Comparison of ENCODE assay signal across 25 mouse cellular contexts in the genomic region with DNA sequence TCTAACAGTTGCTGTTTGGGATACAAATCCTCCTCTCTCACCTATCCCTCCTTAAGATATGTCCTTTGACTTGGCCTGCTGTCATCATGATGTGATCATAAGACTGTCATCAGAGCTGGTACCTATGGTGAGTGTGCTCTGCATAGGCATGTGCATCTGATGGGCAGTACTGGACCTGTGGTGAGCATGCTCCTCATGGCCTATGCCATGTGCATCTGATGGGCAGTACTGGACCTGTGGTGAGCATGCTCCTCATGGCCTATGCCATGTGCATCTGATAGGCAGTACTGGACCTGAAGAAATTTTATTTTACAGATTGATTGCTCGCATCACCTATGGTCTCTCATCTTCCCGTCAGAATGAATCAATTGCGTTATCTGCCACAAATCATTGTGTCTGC.
A peak's percentile ranks its signal among the peaks of the same experiment; 100 is the strongest.
DNase-seq lines count a peak whose midpoint lies in the region; ATAC-seq and TF ChIP-seq lines count a peak whose summit lies in the region.
"Had no signal": no experiment of that assay in that cellular context is flagged by ENCODE, and none has a peak within 500 bp of the region (broad histone marks: within the 10 kb centered on the region; RNA-seq: fewer than 3 reads in every experiment).

No protein-coding gene starts in this region.

- H3K4me2 ChIP-seq in embryonic facial prominence, embryonic 11.5 days (ENCODE audit: low read depth, low read length), result no peak overlapping the region
- no peak overlapping the region for H3K4me2 ChIP-seq in hindbrain, embryonic 11.5 days (replicated peaks; ENCODE audit: low read depth, low read length)
- no peak overlapping the region for H3K4me2 ChIP-seq in hindbrain, postnatal 0 days (ENCODE audit: low read depth, low read length)
- no peak overlapping the region for H3K4me2 ChIP-seq in midbrain, embryonic 11.5 days
- no peak overlapping the region for H3K4me2 ChIP-seq in neural tube, embryonic 13.5 days
- H3K4me2 ChIP-seq in liver, postnatal 0 days (ENCODE audit: low read depth, low read length), result no peak overlapping the region
- H3K4me2 ChIP-seq: embryonic facial prominence, embryonic 15.5 days; heart, embryonic 13.5 days; liver, embryonic 15.5 days had no signal

- H3K4me3 ChIP-seq in embryonic facial prominence, embryonic 11.5 days (ENCODE audit: low read depth, low read length), result no peak overlapping the region
- H3K4me3 ChIP-seq in embryonic facial prominence, embryonic 10.5 days, result no peak overlapping the region
- H3K4me3 ChIP-seq in hindbrain, embryonic 11.5 days (ENCODE audit: low read depth, low read length), result no peak overlapping the region
- H3K4me3 ChIP-seq in hindbrain, postnatal 0 days (ENCODE audit: low read length), result no peak overlapping the region
- H3K4me3 ChIP-seq in midbrain, embryonic 11.5 days (ENCODE audit: low read depth, low read length), result no peak overlapping the region
- H3K4me3 ChIP-seq in midbrain, embryonic 10.5 days, result no peak overlapping the region
- no peak overlapping the region for H3K4me3 ChIP-seq in neural tube, embryonic 13.5 days
- H3K4me3 ChIP-seq in liver, postnatal 0 days (ENCODE audit: low read depth, low read length), result no peak overlapping the region
- H3K4me3 ChIP-seq: embryonic facial prominence, embryonic 15.5 days; heart, embryonic 13.5 days; left cerebral cortex, adult 2 months; liver, embryonic 15.5 days; myocyte had no signal

- no peak overlapping the region for H3K9ac ChIP-seq in embryonic facial prominence, embryonic 11.5 days (replicated peaks; ENCODE audit: low read length)
- H3K9ac ChIP-seq in hindbrain, embryonic 11.5 days (ENCODE audit: low read depth, low read length), result no peak overlapping the region
- H3K9ac ChIP-seq in hindbrain, postnatal 0 days (replicated peaks; ENCODE audit: low read length), result no peak overlapping the region
- no peak overlapping the region for H3K9ac ChIP-seq in midbrain, embryonic 11.5 days (ENCODE audit: low read length)
- H3K9ac ChIP-seq in neural tube, embryonic 13.5 days, result no peak overlapping the region
- no peak overlapping the region for H3K9ac ChIP-seq in liver, postnatal 0 days (replicated peaks)
- H3K9ac ChIP-seq: embryonic facial prominence, embryonic 15.5 days; heart, embryonic 13.5 days; liver, embryonic 15.5 days had no signal

- ATAC-seq in embryonic facial prominence, embryonic 11.5 days (replicated peaks; ENCODE audit: insufficient number of reproducible peaks, low FRiP score, low TSS enrichment, low read depth), result 0 out of 2 replicates have a peak, but pooled peaks have one; percentile 62
- peak; percentile 47; the same call in 1 of the 2 replicates for ATAC-seq in hindbrain, embryonic 11.5 days (ENCODE audit: low FRiP score)
- no peak for ATAC-seq in hindbrain, postnatal 0 days
- peak; percentile 62; the same call in 1 of the 2 replicates for ATAC-seq in midbrain, embryonic 11.5 days (ENCODE audit: low FRiP score)
- ATAC-seq in neural tube, embryonic 13.5 days (ENCODE audit: low read depth), result peak; percentile 63
- ATAC-seq in liver, postnatal 0 days, result no peak

- no peaks in the 10 kb centered on the region for H3K4me1 ChIP-seq in embryonic facial prominence, embryonic 11.5 days (ENCODE audit: control insufficient read depth, insufficient read depth, low read length)
- H3K4me1 ChIP-seq in embryonic facial prominence, embryonic 10.5 days, result peaks cover 7% of the 10 kb centered on the region; the same call in 1 of the 2 replicates
- H3K4me1 ChIP-seq in hindbrain, embryonic 11.5 days (replicated peaks; ENCODE audit: control insufficient read depth, insufficient read depth, low read length), result no peaks in the 10 kb centered on the region
- no peaks in the 10 kb centered on the region for H3K4me1 ChIP-seq in hindbrain, postnatal 0 days (ENCODE audit: insufficient read depth, low read length)
- peaks cover 5% of the 10 kb centered on the region; the same call in 1 of the 2 replicates for H3K4me1 ChIP-seq in midbrain, embryonic 11.5 days (ENCODE audit: control insufficient read depth, insufficient read depth, low read length)
- H3K4me1 ChIP-seq in midbrain, embryonic 10.5 days, result peaks cover 15% of the 10 kb centered on the region
- H3K4me1 ChIP-seq in neural tube, embryonic 13.5 days (replicated peaks), result no peaks in the 10 kb centered on the region
- H3K4me1 ChIP-seq in liver, postnatal 0 days (ENCODE audit: insufficient read depth), result no peaks in the 10 kb centered on the region
- H3K4me1 ChIP-seq: embryonic facial prominence, embryonic 15.5 days; heart, embryonic 13.5 days; liver, embryonic 15.5 days had no signal

- no peaks in the 10 kb centered on the region for H3K9me3 ChIP-seq in embryonic facial prominence, embryonic 11.5 days (replicated peaks; ENCODE audit: control insufficient read depth, low read length)
- no peaks in the 10 kb centered on the region for H3K9me3 ChIP-seq in embryonic facial prominence, embryonic 10.5 days
- no peaks in the 10 kb centered on the region for H3K9me3 ChIP-seq in hindbrain, embryonic 11.5 days (ENCODE audit: control insufficient read depth, low read length)
- no peaks in the 10 kb centered on the region for H3K9me3 ChIP-seq in hindbrain, postnatal 0 days (ENCODE audit: low read length)
- no peaks in the 10 kb centered on the region for H3K9me3 ChIP-seq in midbrain, embryonic 11.5 days (ENCODE audit: control insufficient read depth, low read length)
- peaks cover 4% of the 10 kb centered on the region; the same call in 1 of the 2 replicates for H3K9me3 ChIP-seq in midbrain, embryonic 10.5 days (replicated peaks)
- no peaks in the 10 kb centered on the region for H3K9me3 ChIP-seq in neural tube, embryonic 13.5 days
- no peaks in the 10 kb centered on the region for H3K9me3 ChIP-seq in liver, postnatal 0 days (ENCODE audit: low read length)
- H3K9me3 ChIP-seq: embryonic facial prominence, embryonic 15.5 days; heart, embryonic 13.5 days; liver, embryonic 15.5 days had no signal

- no peaks in the 10 kb centered on the region for H3K27me3 ChIP-seq in embryonic facial prominence, embryonic 11.5 days (ENCODE audit: control insufficient read depth, insufficient read depth, low read length)
- H3K27me3 ChIP-seq in embryonic facial prominence, embryonic 10.5 days (replicated peaks; ENCODE audit: low read depth, poor library complexity, severe bottlenecking), result no peaks in the 10 kb centered on the region
- H3K27me3 ChIP-seq in hindbrain, embryonic 11.5 days (ENCODE audit: control insufficient read depth, insufficient read depth, low read length), result no peaks in the 10 kb centered on the region
- no peaks in the 10 kb centered on the region for H3K27me3 ChIP-seq in hindbrain, postnatal 0 days (ENCODE audit: insufficient read depth, low read length)
- H3K27me3 ChIP-seq in midbrain, embryonic 11.5 days (ENCODE audit: control insufficient read depth, insufficient read depth, low read length), result no peaks in the 10 kb centered on the region
- H3K27me3 ChIP-seq in midbrain, embryonic 10.5 days (ENCODE audit: low read depth, poor library complexity, severe bottlenecking), result no peaks in the 10 kb centered on the region
- no peaks in the 10 kb centered on the region for H3K27me3 ChIP-seq in neural tube, embryonic 13.5 days
- no peaks in the 10 kb centered on the region for H3K27me3 ChIP-seq in liver, postnatal 0 days (ENCODE audit: insufficient read depth, low read length)
- H3K27me3 ChIP-seq: embryonic facial prominence, embryonic 15.5 days; heart, embryonic 13.5 days; liver, embryonic 15.5 days had no signal

- 91% methylated on average over 3 of the region's 3 CpGs for WGBS in embryonic facial prominence, embryonic 11.5 days
- WGBS in embryonic facial prominence, embryonic 10.5 days, result 92% methylated on average over 3 of the region's 3 CpGs
- WGBS in hindbrain, embryonic 11.5 days, result 89% methylated on average over 3 of the region's 3 CpGs
- WGBS in hindbrain, postnatal 0 days, result 88% methylated on average over 3 of the region's 3 CpGs
- WGBS in midbrain, embryonic 11.5 days, result 95% methylated on average over 3 of the region's 3 CpGs
- WGBS in midbrain, embryonic 10.5 days, result 91% methylated on average over 3 of the region's 3 CpGs
- WGBS in neural tube, embryonic 13.5 days, result 76% methylated on average over 3 of the region's 3 CpGs
- 79% methylated on average over 3 of the region's 3 CpGs for WGBS in liver, postnatal 0 days (ENCODE audit: insufficient replicate concordance)

- no peaks in the 10 kb centered on the region for H3K36me3 ChIP-seq in embryonic facial prominence, embryonic 11.5 days (replicated peaks; ENCODE audit: control insufficient read depth, insufficient read depth, low read depth, low read length)
- H3K36me3 ChIP-seq in embryonic facial prominence, embryonic 10.5 days (replicated peaks), result no peaks in the 10 kb centered on the region
- H3K36me3 ChIP-seq in hindbrain, embryonic 11.5 days (ENCODE audit: control insufficient read depth, insufficient read depth, low read length), result no peaks in the 10 kb centered on the region
- H3K36me3 ChIP-seq in hindbrain, postnatal 0 days (ENCODE audit: insufficient read depth, low read length), result no peaks in the 10 kb centered on the region
- H3K36me3 ChIP-seq in midbrain, embryonic 11.5 days (ENCODE audit: control insufficient read depth, insufficient read depth, low read length), result no peaks in the 10 kb centered on the region
- H3K36me3 ChIP-seq in midbrain, embryonic 10.5 days, result no peaks in the 10 kb centered on the region
- no peaks in the 10 kb centered on the region for H3K36me3 ChIP-seq in neural tube, embryonic 13.5 days
- H3K36me3 ChIP-seq in liver, postnatal 0 days (replicated peaks; ENCODE audit: insufficient read depth, low read length), result no peaks in the 10 kb centered on the region
- H3K36me3 ChIP-seq: embryonic facial prominence, embryonic 15.5 days; heart, embryonic 13.5 days; liver, embryonic 15.5 days had no signal

- no peak overlapping the region for H3K27ac ChIP-seq in embryonic facial prominence, embryonic 11.5 days (replicated peaks; ENCODE audit: low read depth, low read length)
- H3K27ac ChIP-seq in embryonic facial prominence, embryonic 10.5 days (replicated peaks), result no peak overlapping the region
- no peak overlapping the region for H3K27ac ChIP-seq in hindbrain, embryonic 11.5 days (ENCODE audit: low read depth, low read length)
- H3K27ac ChIP-seq in hindbrain, postnatal 0 days, result no peak overlapping the region
- no peak overlapping the region for H3K27ac ChIP-seq in midbrain, embryonic 11.5 days (ENCODE audit: low read depth, low read length)
- H3K27ac ChIP-seq in midbrain, embryonic 10.5 days (replicated peaks), result no peak overlapping the region
- H3K27ac ChIP-seq in neural tube, embryonic 13.5 days (replicated peaks), result peak overlapping the region; percentile 29
- H3K27ac ChIP-seq in liver, postnatal 0 days (ENCODE audit: low read depth), result no peak overlapping the region
- H3K27ac ChIP-seq: embryonic facial prominence, embryonic 15.5 days; heart, embryonic 13.5 days; left cerebral cortex, adult 2 months; liver, embryonic 15.5 days had no signal

- TF ChIP-seq CTCF in hindbrain, postnatal 0 days (IDR thresholded peaks at IDR 0.05; ENCODE audit: low read depth), result no peak
- no peak for TF ChIP-seq CTCF in liver, postnatal 0 days (IDR thresholded peaks at IDR 0.05; ENCODE audit: low read depth)

- no peak for TF ChIP-seq EP300 in liver, postnatal 0 days (IDR thresholded peaks at IDR 0.05; ENCODE audit: low read depth)

- DNase-seq in embryonic facial prominence, embryonic 11.5 days (ENCODE audit: low spot score), result no peak
- DNase-seq in embryonic facial prominence, embryonic 10.5 days (ENCODE audit: low spot score), result no peak
- no peak for DNase-seq in hindbrain, embryonic 11.5 days (ENCODE audit: low spot score)
- no peak for DNase-seq in hindbrain, postnatal 0 days (ENCODE audit: low spot score)
- DNase-seq in midbrain, embryonic 11.5 days (ENCODE audit: low spot score, missing footprints), result no peak
- no peak for DNase-seq in midbrain, embryonic 10.5 days (ENCODE audit: low spot score)
- DNase-seq in liver, postnatal 0 days, result no peak
- DNase-seq: adrenal gland, postnatal 14 days; cerebellum, adult 2 months; cerebellum, postnatal 36 days; embryo, embryonic 11 days; gastrocnemius, postnatal 10 days; heart, adult 11 months; heart, postnatal 14 days; kidney, adult 18-20 months; liver; lung, postnatal 4 days; right cerebral cortex, postnatal 14 days; spleen, adult 18-20 months had no signal

Comparison
In these comparisons a context has a peak if more than half of its experiments do, and no peak if none do; other contexts are left out.
1. ATAC-seq: peak in embryonic facial prominence, embryonic 11.5 days (single experiment), hindbrain, embryonic 11.5 days (single experiment), midbrain, embryonic 11.5 days (single experiment) and neural tube, embryonic 13.5 days (single experiment); none in hindbrain, postnatal 0 days (single experiment) and liver, postnatal 0 days (single experiment).